Mouse (Mus musculus) intestine, postnatal 0 days (tissue): ENCODE data around the gene Cct8. TPM values are rescaled to one million over a fixed set of nuclear protein-coding genes. Genes with fewer than 3 reads are reported as not detected.
A peak's percentile ranks its signal among the peaks of the same experiment; 100 is the strongest.

ENCODE experiments used
- ATAC-seq: fragments of 200-750 bp; cut with Nextera tagmentation; 2 replicates; pipeline ENCODE4 v1.8.0; 2017; ENCODE audit warnings: mild to moderate bottlenecking, moderate TSS enrichment, moderate library complexity
- H3K27ac ChIP-seq: fragments of 300-500 bp; sonication (generic); 2 replicates; pipeline ENCODE4 v1.5.1; 2014; ENCODE audit warnings: mild to moderate bottlenecking, low read depth, low read length, moderate library complexity
- H3K27me3 ChIP-seq: fragments of 300-500 bp; sonication (generic); replicated peaks from 2 replicates; pipeline ENCODE4 v1.6.1; 2014; ENCODE audit warnings: low read length, mixed read lengths; ENCODE audit not compliant: control insufficient read depth, insufficient read depth
- H3K36me3 ChIP-seq: fragments of 300-500 bp; sonication (generic); 2 replicates; pipeline ENCODE4 v1.6.1; 2014; ENCODE audit warnings: mild to moderate bottlenecking, moderate library complexity; ENCODE audit not compliant: control insufficient read depth, insufficient read depth
- H3K4me1 ChIP-seq: fragments of 300-500 bp; sonication (generic); replicated peaks from 2 replicates; pipeline ENCODE4 v1.6.1; 2014; ENCODE audit warnings: antibody characterized with exemption, low read length, mixed read lengths; ENCODE audit not compliant: control insufficient read depth, insufficient read depth
- H3K4me2 ChIP-seq: fragments of 300-500 bp; sonication (generic); replicated peaks from 2 replicates; pipeline ENCODE4 v1.6.1; 2014; ENCODE audit warnings: low read depth, mild to moderate bottlenecking, moderate library complexity
- H3K4me3 ChIP-seq: fragments of 300-500 bp; sonication (generic); 2 replicates; pipeline ENCODE4 v1.5.1; 2014; ENCODE audit warnings: low read depth, low read length
- H3K9ac ChIP-seq: fragments of 300-500 bp; sonication (generic); 2 replicates; pipeline ENCODE4 v1.6.1; 2014; ENCODE audit warnings: mild to moderate bottlenecking, low read depth, low read length
- H3K9me3 ChIP-seq: fragments of 300-500 bp; sonication (generic); 2 replicates; pipeline ENCODE4 v1.6.1; 2016; ENCODE audit warnings: mixed run types; ENCODE audit not compliant: control insufficient read depth
- CTCF ChIP-seq: sonication (generic); IDR thresholded peaks from 2 replicates; pipeline ENCODE4 v1.5.1; 2016; ENCODE audit warnings: low read depth, mild to moderate bottlenecking, control low read depth, antibody characterized with exemption, moderate library complexity
- WGBS: fragments of 180-500 bp; shearing (Covaris S2); extraction: QIAGEN DNeasy Blood & Tissue Kit; methylation state at CpG from one replicate; pipeline ENCODE4 v1.1.7; 2014; 5-methylcytosine and 5-hydroxymethylcytosine counted together
- polyA plus RNA-seq: library from polyadenylated mRNA; unstranded; fragments of >200 nt; fragmentation: Nextera tagmentation; extraction: Ambion mirVana; gene quantifications from 2 replicates; pipeline ENCODE4 v1.2.1, GENCODE M21; 2015

The Cct8 gene
- polyA plus RNA-seq = 156 and 157 TPM in 2 replicates

- peak; percentile 97 for ATAC-seq
- WGBS = under 1% methylated on average over 48 of the region's 48 CpGs
- Histone ChIP-seq H3K9me3 (no peaks in the 10 kb centered on the region), H3K4me3 (peak within 1 kb of the TSS; percentile 89), H3K27ac (peak within 1 kb of the TSS; percentile 84), H3K9ac (peak within 1 kb of the TSS; percentile 91), H3K27me3 (no peaks in the 10 kb centered on the region), H3K36me3 (peaks cover 24% of the 10 kb centered on the region), H3K4me2 (peak within 1 kb of the TSS; percentile 77), H3K4me1 (0 out of 2 replicates have a peak, but pooled peaks cover 2% of the 10 kb centered on the region)
- TF ChIP-seq CTCF = no peak
These were observed at the start of gene Cct8 for GRCm38 (mm10) chr16:87495716-87496447. Gene Cct8 (minus strand): TSS chr16:87495873.

DNA sequence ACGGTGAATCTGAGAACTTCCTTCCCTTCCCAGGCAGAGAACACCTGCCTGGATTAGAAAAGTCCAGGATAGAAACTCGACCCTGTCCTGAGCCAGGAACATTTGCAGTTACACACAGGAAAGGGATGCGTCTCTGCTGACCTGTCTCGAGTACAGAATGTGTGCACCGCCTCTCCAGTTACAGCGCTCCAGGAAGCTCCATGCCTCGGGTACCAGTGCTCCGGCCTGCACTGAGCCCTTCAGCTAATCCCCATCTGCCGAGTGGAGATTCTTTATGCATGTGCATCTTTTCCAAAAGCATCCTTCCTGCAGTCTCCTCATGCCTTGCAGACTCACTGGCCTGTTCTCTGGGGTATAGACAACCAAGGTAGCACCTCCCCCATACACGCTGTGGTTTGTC is 33.1 kb upstream of the Cct8 start:
- no peaks in the 10 kb centered on the region for H3K9me3 ChIP-seq
- H3K9ac ChIP-seq = no peak overlapping the region
- H3K4me1 ChIP-seq = no peaks in the 10 kb centered on the region
- H3K36me3 ChIP-seq = no peaks in the 10 kb centered on the region
- no peak overlapping the region for H3K4me3 ChIP-seq
- 65% methylated on average over 10 of the region's 10 CpGs for WGBS
- no peak for TF ChIP-seq CTCF
- no peaks in the 10 kb centered on the region for H3K27me3 ChIP-seq
- H3K4me2 ChIP-seq = no peak overlapping the region
- ATAC-seq = no peak
- no peak overlapping the region for H3K27ac ChIP-seq

DNA sequence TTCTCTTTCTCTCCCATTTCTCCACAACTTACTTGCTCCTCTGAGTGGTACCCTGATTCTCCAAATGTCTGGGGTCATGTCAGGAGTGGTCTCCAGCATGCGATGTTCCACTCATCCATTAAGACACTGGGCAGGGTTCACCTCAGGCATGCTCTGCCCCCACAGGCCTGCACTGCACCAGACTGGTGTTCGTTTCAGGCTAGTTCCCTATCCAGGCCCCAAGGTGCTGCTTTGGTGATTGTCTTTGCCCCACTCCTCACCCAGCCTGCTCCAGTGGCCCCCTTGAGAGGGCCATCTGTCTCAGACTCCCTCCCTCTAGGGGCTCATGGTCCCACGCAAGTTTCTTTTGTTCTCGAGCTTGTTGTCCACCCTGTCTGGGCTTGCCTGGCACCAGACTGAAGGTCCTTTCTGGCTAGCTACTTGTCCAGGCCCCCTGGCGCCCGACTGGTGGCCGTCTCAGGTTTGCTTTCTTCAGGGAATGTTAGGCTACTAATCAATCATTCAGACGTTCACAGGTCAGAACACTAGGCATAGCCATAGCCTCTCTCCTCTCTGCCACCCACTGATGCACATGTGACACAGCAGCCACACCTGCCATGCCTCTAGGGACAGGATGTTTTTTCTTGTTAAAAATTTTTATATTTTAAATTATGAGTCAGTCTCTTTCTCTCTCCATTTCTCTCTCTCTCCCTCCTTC is 32.0 kb upstream of the Cct8 start:
- Histone ChIP-seq H3K4me2 (no peak overlapping the region), H3K9ac (no peak overlapping the region), H3K27me3 (no peaks in the 10 kb centered on the region), H3K9me3 (no peaks in the 10 kb centered on the region), H3K36me3 (no peaks in the 10 kb centered on the region), H3K4me3 (no peak overlapping the region), H3K27ac (no peak overlapping the region), H3K4me1 (no peaks in the 10 kb centered on the region)
- no peak for ATAC-seq
- no peak for TF ChIP-seq CTCF
- WGBS = 57% methylated on average over 8 of the region's 8 CpGs

- no peak overlapping the region for H3K4me2 ChIP-seq
- TF ChIP-seq CTCF = no peak
- no peak overlapping the region for H3K27ac ChIP-seq
- H3K9ac ChIP-seq = no peak overlapping the region
- no peak overlapping the region for H3K4me3 ChIP-seq
- 59% methylated on average over 5 of the region's 5 CpGs for WGBS
- no peaks in the 10 kb centered on the region for H3K9me3 ChIP-seq
- no peaks in the 10 kb centered on the region for H3K27me3 ChIP-seq
- ATAC-seq = peak; percentile 64
- H3K36me3 ChIP-seq = no peaks in the 10 kb centered on the region
- no peaks in the 10 kb centered on the region for H3K4me1 ChIP-seq
These were observed 28.6 kb upstream of the Cct8 start for GRCm38 (mm10) chr16:87524228-87524627.

DNA sequence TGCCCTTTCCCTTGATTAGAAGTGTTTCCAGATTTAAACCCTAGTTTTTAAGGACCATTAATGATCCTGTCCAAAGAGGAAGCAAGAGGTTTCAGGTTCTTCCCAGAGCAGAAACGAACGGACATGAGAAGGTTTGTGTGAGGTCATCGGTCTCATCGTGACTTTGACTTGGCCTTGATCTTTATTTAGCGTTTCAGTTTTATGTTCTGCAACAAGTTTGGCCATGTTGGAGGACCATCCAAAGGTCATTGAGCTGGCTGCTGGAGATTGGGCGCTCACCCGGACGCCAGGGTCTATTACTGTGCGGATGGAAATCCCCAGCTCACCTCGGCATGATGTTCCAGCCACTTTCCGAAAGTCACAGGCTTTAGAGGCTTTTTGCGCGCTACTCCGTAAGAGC is 16.7 kb upstream of the Cct8 start:
- Histone ChIP-seq H3K4me1 (no peaks in the 10 kb centered on the region), H3K9me3 (no peaks in the 10 kb centered on the region), H3K9ac (no peak overlapping the region), H3K4me3 (no peak overlapping the region), H3K36me3 (no peaks in the 10 kb centered on the region), H3K27ac (no peak overlapping the region), H3K4me2 (no peak overlapping the region), H3K27me3 (no peaks in the 10 kb centered on the region)
- WGBS = 91% methylated on average over 14 of the region's 14 CpGs
- no peak for TF ChIP-seq CTCF
- no peak for ATAC-seq

GRCm38 (mm10) chr16:87511706-87512105 is 16.0 kb upstream of the Cct8 start:
- no peak overlapping the region for H3K27ac ChIP-seq
- WGBS = 74% methylated on average over 5 of the region's 5 CpGs
- TF ChIP-seq CTCF = no peak
- H3K36me3 ChIP-seq = no peaks in the 10 kb centered on the region
- ATAC-seq = no peak
- no peak overlapping the region for H3K9ac ChIP-seq
- H3K9me3 ChIP-seq = no peaks in the 10 kb centered on the region
- H3K27me3 ChIP-seq = no peaks in the 10 kb centered on the region
- H3K4me3 ChIP-seq = no peak overlapping the region
- no peaks in the 10 kb centered on the region for H3K4me1 ChIP-seq
- H3K4me2 ChIP-seq = no peak overlapping the region
